Mouse (Mus musculus): ENCODE results near the gene Rab29.
A peak's percentile ranks its signal among the peaks of the same experiment; 100 is the strongest.
"Not testable (repeated sequence)": the region's sequence is repeated elsewhere in the genome, so short reads cannot be mapped to it uniquely, and the experiment has no call there.

Gene Rab29

DNA sequence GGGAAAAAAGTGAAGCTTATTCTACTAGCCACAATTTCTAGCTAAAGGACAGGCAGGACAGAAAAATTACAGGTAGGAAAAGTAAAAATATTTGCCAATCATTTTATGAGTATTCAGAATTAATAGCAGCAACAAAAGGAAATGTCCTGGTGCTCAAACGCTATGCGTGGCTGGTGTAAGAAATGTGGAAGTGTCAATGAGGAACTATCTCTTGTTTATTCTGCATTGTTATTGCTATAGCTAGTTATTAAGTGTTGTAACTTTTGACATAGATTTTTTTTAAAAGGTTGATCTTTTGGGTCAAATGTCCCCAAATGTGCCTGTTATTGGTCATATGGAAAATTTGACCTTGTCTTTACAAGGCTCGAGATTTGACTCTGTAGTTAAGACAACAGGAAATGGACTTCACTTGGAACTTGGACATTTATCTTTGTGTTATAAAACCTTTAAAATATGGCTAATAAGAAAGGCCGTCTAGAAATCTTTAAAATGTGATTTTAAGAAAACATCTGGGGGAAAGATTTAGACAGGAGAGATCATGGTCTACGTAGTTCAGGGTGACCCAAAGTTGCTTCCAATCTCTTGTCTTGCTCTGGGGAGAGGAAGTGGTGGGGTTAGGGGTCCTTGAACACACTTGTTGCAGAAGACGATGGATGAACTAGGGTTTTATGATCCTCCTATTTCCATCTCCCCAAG lies 572 bp upstream of the Rab29 start:
- DNase-seq: no peak

DNA sequence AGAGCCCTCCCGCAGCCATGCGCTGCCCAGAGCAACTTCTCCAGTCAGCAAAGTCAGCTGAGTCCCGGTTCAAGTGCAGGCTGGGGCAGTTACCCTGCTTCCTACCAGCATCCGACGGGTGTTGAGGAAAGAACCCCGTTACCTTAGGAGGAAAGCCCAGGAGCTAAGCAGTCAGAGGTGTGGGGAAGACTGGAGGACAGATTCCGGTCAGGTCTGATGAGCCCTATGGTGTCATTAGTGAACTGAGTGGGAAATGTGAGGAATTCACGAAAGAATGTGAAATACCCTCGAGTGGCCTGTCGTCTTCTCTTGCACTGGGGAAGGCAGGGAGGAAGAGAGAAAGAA lies 894 bp downstream of the Rab29 start:
- DNase-seq: no peak

DNA sequence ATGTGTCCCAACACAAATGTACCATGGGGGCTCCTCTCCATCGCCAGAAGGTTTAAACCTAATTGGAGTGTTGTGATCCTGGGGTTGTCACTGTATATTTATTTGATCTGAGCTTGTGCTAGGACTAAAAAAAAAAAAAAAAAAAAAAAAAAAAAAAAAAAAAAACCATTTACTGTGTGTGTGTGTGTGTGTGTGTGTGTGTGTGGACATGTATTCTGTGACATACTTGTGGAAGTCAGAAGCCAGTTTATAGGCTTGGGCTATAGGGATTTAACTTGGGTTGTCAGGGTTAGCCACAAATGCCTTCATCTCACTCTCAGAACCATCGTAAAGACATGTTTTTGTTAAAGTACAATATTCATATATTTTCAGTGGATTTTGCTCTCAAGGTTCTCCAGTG lies 2.5 kb downstream of the Rab29 start:
- DNase-seq: no peak

- no peak for DNase-seq
Measured at GRCm38 (mm10) chr1:131872856-131873255, 5.8 kb downstream of the Rab29 start.

DNA sequence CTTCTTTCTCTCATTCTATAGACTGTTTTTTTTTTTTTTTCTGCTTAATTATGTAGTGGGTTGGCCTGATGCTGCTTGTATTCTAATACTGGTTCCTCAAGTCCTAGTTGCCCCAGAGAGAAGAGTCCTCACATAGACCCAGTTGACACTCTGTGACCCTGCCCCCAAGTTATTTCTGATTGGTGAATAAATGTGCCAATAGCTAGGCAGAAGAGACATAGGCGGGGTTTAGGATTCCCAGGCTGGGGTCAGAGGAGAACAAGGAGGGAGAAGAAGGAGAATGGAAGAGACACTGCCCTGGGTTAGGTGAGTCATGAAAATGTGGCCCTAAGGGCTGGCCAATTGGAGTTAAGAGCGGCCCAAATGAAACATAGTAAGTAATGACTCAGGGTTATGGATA lies 12.8 kb downstream of the Rab29 start:
- no peak for DNase-seq

GRCm38 (mm10) chr1:131882787-131883186 lies 15.8 kb downstream of the Rab29 start:
- peak; percentile 42 for DNase-seq

DNA sequence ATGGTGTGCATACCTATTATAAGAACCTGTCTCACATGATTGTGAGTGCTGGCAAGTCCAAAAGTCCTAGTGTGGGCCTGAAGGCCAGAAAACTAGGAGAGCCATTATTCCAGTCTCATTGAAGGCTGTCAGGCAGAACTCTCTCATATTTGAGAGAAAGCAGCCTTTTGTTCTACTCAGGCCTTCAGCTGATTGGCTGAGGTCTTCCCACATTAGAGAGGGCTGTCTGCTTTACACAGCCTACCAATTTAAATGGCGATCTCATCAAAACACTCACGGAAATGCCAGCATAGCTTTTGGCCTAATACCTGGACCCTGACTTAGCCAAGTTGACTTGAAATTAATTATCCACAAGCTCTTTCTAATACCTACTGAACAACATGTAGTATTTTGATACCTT lies 19.1 kb downstream of the Rab29 start:
- DNase-seq: peak; percentile 24

GRCm38 (mm10) chr1:131886641-131887040 lies 19.6 kb downstream of the Rab29 start:
- no peak for DNase-seq

DNA sequence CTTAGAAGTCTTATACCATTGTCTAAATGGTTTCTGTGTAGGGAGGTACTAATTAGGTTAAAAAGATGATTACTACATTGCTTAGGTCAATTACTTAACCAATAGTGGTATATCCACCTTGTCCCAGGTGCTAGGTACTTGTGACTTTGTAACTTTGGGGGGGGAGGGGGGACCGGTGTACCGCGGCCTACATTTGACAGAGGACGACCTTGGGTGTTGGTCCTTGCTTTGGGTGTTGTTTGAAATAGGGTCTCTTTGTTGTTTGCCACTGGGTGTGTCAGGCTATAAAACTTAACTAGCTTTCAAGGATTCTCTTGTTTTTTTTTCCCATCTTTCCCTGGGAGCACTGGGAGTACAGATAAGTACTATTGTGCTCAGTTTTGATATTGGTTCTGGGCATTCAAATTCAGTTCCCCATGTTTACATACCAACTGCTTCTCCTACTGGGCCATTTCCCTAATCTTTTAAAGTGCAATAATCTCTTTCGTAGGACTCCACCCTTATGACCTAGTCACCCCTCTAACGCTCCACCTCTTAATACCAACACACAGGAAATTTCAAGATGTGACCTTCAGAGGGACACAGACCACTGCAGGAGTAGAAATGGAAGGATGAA lies 23.1 kb downstream of the Rab29 start:
- DNase-seq: no peak

DNA sequence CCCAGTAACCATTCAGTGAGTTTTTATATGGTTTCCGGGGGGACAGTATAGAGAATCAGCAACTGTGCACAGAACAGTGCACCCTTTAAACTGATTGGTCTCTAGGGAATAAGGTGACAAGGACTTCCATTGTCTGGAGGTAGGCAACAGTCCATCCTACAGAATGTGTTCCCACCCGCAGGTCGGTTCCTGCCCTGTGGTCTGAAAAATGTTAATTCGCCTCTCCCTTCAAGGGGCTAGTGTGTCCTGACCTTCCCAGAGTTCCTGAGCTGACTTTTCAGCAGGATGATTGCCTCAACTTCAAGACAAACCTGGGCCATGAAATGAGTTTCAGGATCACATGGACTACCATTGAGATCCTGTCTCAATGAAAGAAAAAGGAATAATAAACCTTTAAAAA lies 24.4 kb downstream of the Rab29 start:
- DNase-seq: no peak

- DNase-seq: no peak
Measured at GRCm38 (mm10) chr1:131902679-131903078, 35.7 kb downstream of the Rab29 start.

DNA sequence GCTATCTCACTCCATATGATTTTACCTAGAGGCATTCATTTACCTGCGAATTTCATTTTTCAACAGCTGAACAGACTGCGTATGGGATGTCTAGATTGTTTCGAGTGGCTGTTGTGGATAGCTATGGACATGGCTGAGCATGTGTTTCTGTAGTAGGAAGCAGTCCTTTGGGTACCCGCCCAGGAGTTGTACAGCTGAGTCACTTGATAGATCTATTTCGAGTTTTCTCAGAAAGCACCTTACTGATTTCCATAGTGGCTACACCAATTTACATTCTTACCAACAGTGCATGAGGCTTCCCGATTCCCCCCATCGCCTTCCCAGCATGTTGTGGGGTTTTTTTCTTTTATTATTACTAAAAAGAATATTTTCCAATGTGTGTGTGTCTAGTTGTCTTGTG lies 36.2 kb downstream of the Rab29 start:
- DNase-seq: no peak

GRCm38 (mm10) chr1:131905497-131905896 lies 38.5 kb downstream of the Rab29 start:
- peak; percentile 24 for DNase-seq

DNA sequence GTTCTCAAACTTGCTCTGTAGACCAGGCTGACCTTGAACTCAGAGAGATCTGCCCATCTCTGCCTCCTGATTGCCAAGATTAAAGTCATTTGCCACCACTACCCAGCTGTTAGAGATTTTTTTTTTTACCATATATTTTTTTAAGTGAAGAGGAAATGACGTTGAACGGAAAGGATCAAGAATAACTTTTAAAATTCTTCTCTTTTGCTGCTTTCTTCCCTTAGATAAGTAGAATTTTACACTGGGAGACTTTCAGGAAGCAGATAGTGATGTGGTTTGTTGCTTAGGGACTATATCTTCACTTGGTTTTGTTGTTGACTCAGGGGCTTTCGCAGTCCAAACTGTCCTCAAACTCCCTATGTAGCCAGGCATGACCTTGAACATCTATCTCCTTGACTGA lies 41.4 kb downstream of the Rab29 start:
- DNase-seq: no peak

- DNase-seq: not testable (repeated sequence)
Measured at GRCm38 (mm10) chr1:131909236-131909635, 42.2 kb downstream of the Rab29 start.

DNA sequence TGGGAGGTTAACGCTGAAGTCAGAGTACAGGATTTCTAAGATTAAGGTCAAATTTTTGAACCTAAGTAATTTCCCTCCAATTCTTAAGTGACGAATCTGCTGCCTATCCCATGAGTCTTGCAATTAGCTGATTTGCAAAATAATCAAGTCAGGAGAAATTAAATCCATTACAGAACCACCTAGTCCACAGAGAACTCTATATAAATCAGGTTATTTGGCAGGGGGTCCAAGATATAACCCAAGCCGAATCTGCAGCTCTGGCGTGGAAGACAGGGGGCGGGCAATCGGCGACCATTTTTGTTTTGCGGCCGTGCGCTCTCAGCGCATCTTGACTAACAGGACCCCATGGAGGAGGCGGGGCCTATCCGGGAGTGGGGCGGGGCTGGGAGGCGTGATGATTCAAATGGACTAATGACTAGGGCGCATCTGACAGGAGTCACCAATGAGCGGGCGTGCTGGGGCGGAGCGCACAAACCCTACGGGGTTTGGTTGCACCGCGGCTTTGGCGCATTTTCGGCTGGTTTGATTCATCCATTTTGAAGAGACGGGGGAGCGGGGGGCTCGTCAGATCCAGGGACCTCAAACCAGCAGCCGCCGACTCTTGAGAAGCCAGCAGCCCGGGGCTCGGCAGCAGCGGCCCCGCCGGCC lies 43.1 kb downstream of the Rab29 start, which contains the start of gene Nucks1:
Nucks1 (plus strand) TSS at position 534 of the 648 bp plus-strand sequence.
- peak; percentile 100 for DNase-seq

GRCm38 (mm10) chr1:131910674-131911558 lies 43.9 kb downstream of the Rab29 start:
- peak; percentile 82 for DNase-seq

- no peak for DNase-seq
Measured at GRCm38 (mm10) chr1:131917634-131918033, 50.6 kb downstream of the Rab29 start.

DNA sequence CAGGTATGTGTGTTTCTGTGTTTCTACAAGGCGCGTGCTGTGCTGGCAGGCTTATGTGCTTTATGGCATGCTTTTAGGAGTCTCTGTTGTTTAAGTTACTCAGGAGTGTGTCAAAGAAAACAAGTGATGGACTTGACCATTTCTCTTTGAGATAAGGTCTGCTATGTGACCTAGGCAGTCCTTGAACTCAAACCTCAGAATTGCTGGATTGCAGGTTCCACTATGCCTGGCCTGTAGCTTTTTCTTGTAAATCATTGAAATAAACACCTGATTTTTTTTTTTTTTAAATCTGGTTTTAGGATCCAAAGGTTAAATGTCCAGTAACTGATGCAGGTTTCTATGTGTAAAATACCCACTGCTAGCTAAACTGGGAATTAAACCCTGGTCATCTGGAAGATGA lies 52.0 kb downstream of the Rab29 start:
- no peak for DNase-seq

DNA sequence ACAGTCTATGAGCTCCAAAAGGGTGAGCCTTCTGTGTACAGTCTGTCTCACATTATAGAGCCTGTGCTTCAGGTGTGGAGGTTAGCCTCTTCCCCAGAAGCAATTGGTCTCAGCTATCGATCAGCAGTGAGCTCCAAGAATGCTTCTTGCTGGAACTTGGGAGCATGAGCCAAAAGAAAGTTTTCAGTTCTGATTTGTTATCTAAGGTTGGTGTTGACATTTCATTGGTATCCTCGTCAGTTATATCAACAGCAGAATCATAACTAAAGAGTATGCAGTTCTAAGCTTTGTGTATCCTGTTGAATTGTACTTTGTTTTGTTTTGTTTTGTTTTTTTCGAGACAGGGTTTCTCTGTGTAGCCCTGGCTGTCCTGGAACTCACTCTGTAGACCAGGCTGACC lies 55.1 kb downstream of the Rab29 start:
- no peak for DNase-seq

Measured in retina, postnatal 1 day (tissue).